Mouse (Mus musculus) brain, adult 10 weeks (tissue): ENCODE results near the gene Grik1. TPM values are rescaled to one million over a fixed set of nuclear protein-coding genes. Genes with fewer than 3 reads are reported as not detected.

Experiments
- polyA plus RNA-seq: library from polyadenylated mRNA; stranded (reverse); fragments of 350-450 nt; fragmentation: Illumina TruSeq; extraction: RNeasy Lipid Tissue Mini Kit (QIAGEN cat#74804); gene quantifications from one replicate; pipeline ENCODE4 v1.2.3, GENCODE M21; 2015; ENCODE audit warnings: low read depth, low replicate concordance

Gene Grik1
- polyA plus RNA-seq, result 6.8 TPM

GRCm38 (mm10) chr16:88290132-88290772, at the start of gene Grik1:
TSS of gene Grik1 (minus strand) at chr16:88290265.

Other genes with a start within 250 kb of the Grik1 start
- not detected for gene Cldn17, start 216.7 kb upstream of the Grik1 start, polyA plus RNA-seq